Mouse (Mus musculus) CH12.LX (cell line): ENCODE measurements around the gene Mpig6b.
A peak's percentile ranks its signal among the peaks of the same experiment; 100 is the strongest.

Experiments used
- BHLHE40 ChIP-seq: IDR thresholded peaks from 2 replicates; pipeline ENCODE4 v1.6.1; 2011; ENCODE audit warnings: mild to moderate bottlenecking, low read depth, low read length, improper control_type of control experiment
- CHD2 ChIP-seq: IDR thresholded peaks from 2 replicates; pipeline ENCODE4 v1.6.1; 2011; ENCODE audit warnings: low read length, improper control_type of control experiment
- CTCF ChIP-seq, 2 experiments: IDR thresholded peaks in 1 of 2; conservative IDR thresholded peaks in 1 of 2; 2 replicates each; pipeline ENCODE4 v1.5.1; 2011 to 2012; ENCODE audit warnings: low read depth in 2 of 2, low read length in 2 of 2, improper control_type of control experiment in 1 of 2, inconsistent platforms in 1 of 2, mild to moderate bottlenecking in 1 of 2, moderate library complexity in 1 of 2
- ELF1 ChIP-seq: IDR thresholded peaks from 2 replicates; pipeline ENCODE4 v1.6.1; 2014; ENCODE audit warnings: low read depth, mild to moderate bottlenecking, inconsistent platforms, low read length, improper control_type of control experiment
- EP300 ChIP-seq: IDR thresholded peaks from 2 replicates; pipeline ENCODE4 v1.6.1; 2011; ENCODE audit warnings: low read length, improper control_type of control experiment
- ETS1 ChIP-seq: conservative IDR thresholded peaks from 2 replicates; pipeline ENCODE4 v1.6.1; 2012; ENCODE audit warnings: low read depth, mild to moderate bottlenecking, inconsistent platforms, low read length, improper control_type of control experiment, moderate library complexity
- MAX ChIP-seq: IDR thresholded peaks from 2 replicates; pipeline ENCODE4 v1.6.1; 2011; ENCODE audit warnings: low read length, improper control_type of control experiment
- MAZ ChIP-seq: IDR thresholded peaks from 2 replicates; pipeline ENCODE4 v1.6.1; 2012; ENCODE audit warnings: low read depth, mild to moderate bottlenecking, inconsistent platforms, low read length, improper control_type of control experiment, moderate library complexity
- MXI1 ChIP-seq: IDR thresholded peaks from 2 replicates; pipeline ENCODE4 v1.6.1; 2011; ENCODE audit warnings: mild to moderate bottlenecking, low read depth, low read length, improper control_type of control experiment
- POLR2A ChIP-seq: IDR thresholded peaks from 2 replicates; pipeline ENCODE4 v1.6.1; 2011; ENCODE audit warnings: low read depth, mild to moderate bottlenecking, improper control_type of control experiment, low read length
- TBP ChIP-seq: conservative IDR thresholded peaks from 2 replicates; pipeline ENCODE4 v1.6.1; 2011; ENCODE audit warnings: low read depth, low read length, improper control_type of control experiment
- TCF12 ChIP-seq: IDR thresholded peaks from 2 replicates; pipeline ENCODE4 v1.6.1; 2014; ENCODE audit warnings: low read depth, mild to moderate bottlenecking, inconsistent platforms, low read length, improper control_type of control experiment
- UBTF ChIP-seq: IDR thresholded peaks from 2 replicates; pipeline ENCODE4 v1.6.1; 2012; ENCODE audit warnings: low read depth, mild to moderate bottlenecking, inconsistent platforms, low read length, improper control_type of control experiment, moderate library complexity

DNA sequence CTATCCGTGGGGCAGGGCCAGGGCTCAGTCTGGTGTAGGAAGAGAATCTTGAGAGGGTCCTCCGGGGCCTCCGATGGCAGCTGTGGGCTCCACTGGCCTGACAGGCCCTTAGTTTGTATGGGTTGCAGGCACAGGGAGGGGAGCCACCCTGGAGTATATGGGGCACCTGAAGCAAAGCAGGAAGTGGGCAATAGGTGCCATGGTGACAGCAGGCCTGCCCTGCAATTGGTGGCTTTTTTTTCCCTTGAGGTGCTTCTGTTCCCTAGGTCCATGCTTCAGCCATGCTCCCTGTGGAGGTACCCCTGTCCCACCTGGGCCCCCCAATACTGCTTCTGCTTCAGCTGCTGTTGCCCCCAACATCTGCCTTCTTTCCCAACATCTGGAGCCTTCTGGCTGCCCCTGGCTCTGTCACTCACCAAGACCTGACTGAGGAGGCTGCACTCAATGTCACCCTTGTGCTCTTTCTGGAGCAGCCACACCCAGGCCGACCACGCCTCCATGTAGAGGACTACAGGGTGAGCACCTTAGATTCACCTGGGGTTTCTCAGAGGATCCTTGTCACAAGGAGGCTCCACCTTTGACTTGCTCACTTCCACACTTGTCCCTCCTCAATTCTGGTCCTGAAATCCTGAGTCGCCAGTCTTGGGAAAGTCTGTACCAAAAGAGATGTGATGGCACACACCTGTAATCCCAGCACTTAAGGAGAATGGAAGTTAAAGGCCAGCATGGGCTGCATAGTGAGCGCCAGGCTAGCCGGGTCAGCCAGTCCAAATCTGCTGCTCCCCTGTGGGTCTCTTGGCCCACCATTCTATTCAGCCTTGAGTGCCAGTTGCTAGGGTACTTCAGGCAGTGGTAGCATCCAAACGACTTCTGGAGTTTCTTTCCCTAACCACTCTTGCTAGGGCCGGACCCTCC is 48.9 kb downstream of the Mpig6b start:
- TF ChIP-seq CTCF (conservative IDR thresholded peaks at IDR 0.05 in 1 of 2, IDR thresholded peaks at IDR 0.05 in 1 of 2; ENCODE audit: low read depth in 2 of 2, low read length in 2 of 2) (no peak), POLR2A (no peak), ELF1 (no peak), MXI1 (no peak), ETS1 (no peak), EP300 (no peak), MAX (no peak), MAZ (no peak), TBP (no peak), BHLHE40 (no peak), UBTF (no peak), CHD2 (peak; percentile 25; the same call in 1 of the 2 replicates), TCF12 (no peak)
